26 mouse cellular contexts compared by ENCODE assay signal in the genomic region with DNA sequence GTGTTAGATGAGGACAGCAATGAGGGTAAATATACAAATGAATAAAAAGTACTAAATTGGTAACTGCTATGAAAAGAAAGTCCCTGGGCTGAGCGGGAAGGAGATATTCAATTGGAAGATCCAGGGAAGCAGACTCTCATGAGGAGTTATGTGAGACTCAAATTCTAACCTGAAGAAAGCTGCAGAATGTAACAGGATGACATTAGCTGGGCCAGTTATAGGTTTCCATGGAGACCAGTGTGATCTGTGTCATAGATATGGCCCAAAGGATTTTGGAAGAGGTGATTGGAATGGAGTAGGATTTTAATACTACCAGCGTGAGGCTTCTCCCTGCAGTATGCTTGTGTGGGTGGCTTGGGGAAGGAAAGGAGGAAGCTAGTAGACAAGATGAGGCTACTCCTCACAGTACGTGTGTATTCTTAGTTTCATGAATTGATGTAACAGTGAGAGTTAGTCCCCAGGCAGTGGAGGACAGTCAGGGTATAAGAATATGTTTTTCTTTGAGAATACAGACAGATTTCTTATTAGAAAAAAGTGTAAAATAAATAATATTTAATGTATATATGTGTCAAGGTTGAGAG. TPM values are rescaled to one million over a fixed set of nuclear protein-coding genes. Genes with fewer than 3 reads are reported as not detected.
DNase-seq lines count a peak whose midpoint lies in the region; ATAC-seq and TF ChIP-seq lines count a peak whose summit lies in the region.
"Had no signal": no experiment of that assay in that cellular context is flagged by ENCODE, and none has a peak within 500 bp of the region (broad histone marks: within the 10 kb centered on the region; RNA-seq: fewer than 3 reads in every experiment).

No protein-coding gene starts in this region.

- no peak for TF ChIP-seq CTCF in hindbrain, postnatal 0 days (IDR thresholded peaks at IDR 0.05; ENCODE audit: low read depth)

- H3K4me2 ChIP-seq in hindbrain, postnatal 0 days (ENCODE audit: low read depth, low read length), result no peak overlapping the region
- H3K4me2 ChIP-seq: embryonic facial prominence, embryonic 15.5 days; heart, embryonic 13.5 days had no signal

- no peak overlapping the region for H3K27ac ChIP-seq in hindbrain, postnatal 0 days
- H3K27ac ChIP-seq in hindbrain, embryonic 10.5 days, result no peak overlapping the region
- H3K27ac ChIP-seq: embryonic facial prominence, embryonic 15.5 days; forebrain, embryonic 10.5 days; gastrocnemius, adult 2 months; heart, embryonic 13.5 days had no signal

- H3K9ac ChIP-seq in hindbrain, postnatal 0 days (replicated peaks; ENCODE audit: low read length), result no peak overlapping the region
- H3K9ac ChIP-seq: embryonic facial prominence, embryonic 15.5 days; heart, embryonic 13.5 days had no signal

- H3K36me3 ChIP-seq in hindbrain, postnatal 0 days (ENCODE audit: insufficient read depth, low read length), result no peaks in the 10 kb centered on the region
- H3K36me3 ChIP-seq in hindbrain, embryonic 10.5 days, result no peaks in the 10 kb centered on the region
- H3K36me3 ChIP-seq: embryonic facial prominence, embryonic 15.5 days; forebrain, embryonic 10.5 days; heart, embryonic 13.5 days had no signal

- no peaks in the 10 kb centered on the region for H3K4me1 ChIP-seq in hindbrain, postnatal 0 days (ENCODE audit: insufficient read depth, low read length)
- H3K4me1 ChIP-seq in hindbrain, embryonic 10.5 days (replicated peaks), result no peaks in the 10 kb centered on the region
- H3K4me1 ChIP-seq: embryonic facial prominence, embryonic 15.5 days; forebrain, embryonic 10.5 days; heart, embryonic 13.5 days had no signal

- 70% methylated on average over 3 of the region's 3 CpGs for whole genome bisulfite sequencing in hindbrain, postnatal 0 days
- 73% methylated on average over 3 of the region's 3 CpGs for WGBS in hindbrain, embryonic 10.5 days

- H3K4me3 ChIP-seq in hindbrain, postnatal 0 days (ENCODE audit: low read length), result no peak overlapping the region
- H3K4me3 ChIP-seq in hindbrain, embryonic 10.5 days, result no peak overlapping the region
- H3K4me3 ChIP-seq: embryonic facial prominence, embryonic 15.5 days; erythroblast, embryonic 14.5 days; forebrain, embryonic 10.5 days; gastrocnemius, adult 2 months; heart, embryonic 13.5 days had no signal

- ATAC-seq in hindbrain, postnatal 0 days, result peak; percentile 74
- ATAC-seq: forebrain, embryonic 14.5 days; intestine, embryonic 16.5 days had no signal

- H3K27me3 ChIP-seq in hindbrain, postnatal 0 days (ENCODE audit: insufficient read depth, low read length), result no peaks in the 10 kb centered on the region
- H3K27me3 ChIP-seq in hindbrain, embryonic 10.5 days (ENCODE audit: insufficient read depth, poor library complexity, severe bottlenecking), result no peaks in the 10 kb centered on the region
- H3K27me3 ChIP-seq: embryonic facial prominence, embryonic 15.5 days; heart, embryonic 13.5 days had no signal

- H3K9me3 ChIP-seq in hindbrain, postnatal 0 days (ENCODE audit: low read length), result no peaks in the 10 kb centered on the region
- H3K9me3 ChIP-seq in hindbrain, embryonic 10.5 days, result no peaks in the 10 kb centered on the region
- H3K9me3 ChIP-seq: embryonic facial prominence, embryonic 15.5 days; forebrain, embryonic 10.5 days; heart, embryonic 13.5 days had no signal

- DNase-seq in frontal cortex, postnatal 36 days (ENCODE audit: low spot score in 2 of 2), result peak; percentile 4 to 9
- DNase-seq in frontal cortex, postnatal 25 days (ENCODE audit: low spot score in 2 of 2), result no peak
- peak; percentile 25 for DNase-seq in hindbrain, postnatal 0 days (ENCODE audit: low spot score)
- no peak for DNase-seq in hindbrain, embryonic 10.5 days (ENCODE audit: low spot score)
- peak; percentile 3 to 7 for DNase-seq in right cerebral cortex, adult 2 months (ENCODE audit: low spot score in 2 of 2)
- DNase-seq in right cerebral cortex, postnatal 4 days, result no peak
- no peak for DNase-seq in layer of hippocampus, postnatal 10 days (ENCODE audit: low spot score in 2 of 2)
- DNase-seq: adrenal gland, adult 2 months; adrenal gland, postnatal 25 days; cerebellum, adult 11 months; cerebellum, adult 8-10 months; cerebellum, postnatal 14 days; gastrocnemius, adult 2 months; gastrocnemius, postnatal 25 days; heart, adult 11 months; heart, postnatal 36 days; kidney, adult 2 months had no signal

RNA-seq across cellular contexts. Expression of gene Odam, which starts 29.6 kb away (rescaled TPM):
- total RNA-seq in hindbrain, postnatal 0 days (2014; rRNA removed), result not detected in 2 replicates
- not detected in 2 replicates for polyA plus RNA-seq in hindbrain, postnatal 0 days (2015; fragmentation: Nextera tagmentation; extraction: Ambion mirVana)
- not detected in 2 replicates for polyA plus RNA-seq in hindbrain, embryonic 10.5 days (2016; fragmentation: Nextera tagmentation; extraction: Ambion mirVana)
- total RNA-seq in layer of hippocampus, postnatal 10 days (2021), result not detected
- total RNA-seq: adrenal gland, adult 2 months; adrenal gland, postnatal 25 days; common myeloid progenitor, adult 5-6 weeks; ES-E14; gastrocnemius, adult 2 months; gastrocnemius, postnatal 25 days; heart, postnatal 36 days had no signal
- polyA plus RNA-seq: adrenal gland, adult 2 months; erythroblast, embryonic 14.5 days; forebrain, embryonic 10.5 days; forebrain, embryonic 14.5 days; heart, embryonic 13.5 days; heart, postnatal 0 days; intestine, embryonic 16.5 days had no signal

RNA-seq across cellular contexts. Expression of gene Prr27, which starts 29.7 kb away (rescaled TPM):
- not detected in 2 replicates for total RNA-seq in hindbrain, postnatal 0 days (2014; rRNA removed)
- polyA plus RNA-seq in hindbrain, postnatal 0 days (2015; fragmentation: Nextera tagmentation; extraction: Ambion mirVana), result not detected in 2 replicates
- not detected in 2 replicates for polyA plus RNA-seq in hindbrain, embryonic 10.5 days (2016; fragmentation: Nextera tagmentation; extraction: Ambion mirVana)
- not detected for total RNA-seq in layer of hippocampus, postnatal 10 days (2021)
- total RNA-seq: adrenal gland, adult 2 months; adrenal gland, postnatal 25 days; common myeloid progenitor, adult 5-6 weeks; ES-E14; gastrocnemius, adult 2 months; gastrocnemius, postnatal 25 days; heart, postnatal 36 days had no signal
- polyA plus RNA-seq: adrenal gland, adult 2 months; embryonic facial prominence, embryonic 15.5 days; erythroblast, embryonic 14.5 days; forebrain, embryonic 10.5 days; forebrain, embryonic 14.5 days; heart, embryonic 13.5 days; heart, postnatal 0 days; intestine, embryonic 16.5 days; kidney, adult 2 months had no signal

RNA-seq across cellular contexts. Expression of gene Csn1s2b, which starts 47.3 kb away (rescaled TPM):
- total RNA-seq in hindbrain, postnatal 0 days (2014; rRNA removed), result not detected in 2 replicates
- not detected in 2 replicates for polyA plus RNA-seq in hindbrain, postnatal 0 days (2015; fragmentation: Nextera tagmentation; extraction: Ambion mirVana)
- polyA plus RNA-seq in hindbrain, embryonic 10.5 days (2016; fragmentation: Nextera tagmentation; extraction: Ambion mirVana), result not detected in 2 replicates
- not detected for total RNA-seq in layer of hippocampus, postnatal 10 days (2021)
- total RNA-seq: adrenal gland, adult 2 months; adrenal gland, postnatal 25 days; common myeloid progenitor, adult 5-6 weeks; ES-E14; gastrocnemius, adult 2 months; gastrocnemius, postnatal 25 days; heart, postnatal 36 days had no signal
- polyA plus RNA-seq: adrenal gland, adult 2 months; erythroblast, embryonic 14.5 days; forebrain, embryonic 10.5 days; forebrain, embryonic 14.5 days; heart, embryonic 13.5 days; heart, postnatal 0 days; intestine, embryonic 16.5 days; kidney, adult 2 months had no signal

Comparison
In these comparisons a context has a peak if more than half of its experiments do, and no peak if none do; other contexts are left out.
1. DNase-seq: peak in frontal cortex, postnatal 36 days (2 of 2), hindbrain, postnatal 0 days (single experiment) and right cerebral cortex, adult 2 months (2 of 2); none in frontal cortex, postnatal 25 days (0 of 2), hindbrain, embryonic 10.5 days (single experiment), right cerebral cortex, postnatal 4 days (single experiment) and layer of hippocampus, postnatal 10 days (0 of 2).